ENCODE assay signal across 17 mouse cellular contexts in genomic region chr9:101100163-101100562, GRCm38 (mm10).
"Had no signal": no experiment of that assay in that cellular context is flagged by ENCODE, and none has a peak within 500 bp of the region (broad histone marks: within the 10 kb centered on the region; RNA-seq: fewer than 3 reads in every experiment).

No protein-coding gene starts in this region.

- H3K27me3 ChIP-seq: midbrain, embryonic 13.5 days; midbrain, embryonic 15.5 days; neural tube, embryonic 13.5 days; neural tube, embryonic 15.5 days had no signal

- H3K4me2 ChIP-seq: lung, embryonic 14.5 days; midbrain, embryonic 13.5 days; midbrain, embryonic 15.5 days; neural tube, embryonic 13.5 days; neural tube, embryonic 15.5 days had no signal

- H3K9me3 ChIP-seq: midbrain, embryonic 15.5 days; neural tube, embryonic 13.5 days; neural tube, embryonic 15.5 days had no signal

- H3K4me3 ChIP-seq: midbrain, embryonic 10.5 days; midbrain, embryonic 13.5 days; midbrain, embryonic 15.5 days; myocyte; neural tube, embryonic 13.5 days; neural tube, embryonic 15.5 days had no signal

- H3K27ac ChIP-seq: liver, embryonic 14.5 days; macrophage; midbrain, embryonic 10.5 days; midbrain, embryonic 13.5 days; midbrain, embryonic 15.5 days; neural tube, embryonic 13.5 days; neural tube, embryonic 15.5 days had no signal

- H3K4me1 ChIP-seq: midbrain, embryonic 10.5 days; midbrain, embryonic 13.5 days; midbrain, embryonic 15.5 days; neural tube, embryonic 13.5 days; neural tube, embryonic 15.5 days had no signal

- DNase-seq: lung, embryonic 14.5 days; lung, postnatal 10 days; retina, postnatal 1 day; right cerebral cortex, adult 18-20 months; right cerebral cortex, postnatal 4 days; spleen, adult 18-20 months; thymus, adult 18-20 months; thymus, postnatal 25 days; thymus, postnatal 4 days had no signal

- H3K9ac ChIP-seq: liver, embryonic 14.5 days; lung, embryonic 14.5 days; midbrain, embryonic 13.5 days; midbrain, embryonic 15.5 days; neural tube, embryonic 13.5 days; neural tube, embryonic 15.5 days had no signal

- ATAC-seq: midbrain, embryonic 13.5 days; midbrain, embryonic 15.5 days had no signal
